Mouse (Mus musculus) embryonic facial prominence, embryonic 12.5 days (tissue): ENCODE results near the gene Plac8. TPM values are rescaled to one million over a fixed set of nuclear protein-coding genes. Genes with fewer than 3 reads are reported as not detected.
A peak's percentile ranks its signal among the peaks of the same experiment; 100 is the strongest.

ENCODE experiments used
- ATAC-seq: fragments of 200-750 bp; cut with Nextera tagmentation; 2 replicates; pipeline ENCODE4 v1.8.0; 2017; ENCODE audit not compliant: insufficient number of reproducible peaks, insufficient read depth, low FRiP score, low TSS enrichment
- H3K27ac ChIP-seq: fragments of 300-500 bp; sonication (generic); 2 replicates; pipeline ENCODE4 v1.5.1; 2016; ENCODE audit warnings: mild to moderate bottlenecking
- H3K27me3 ChIP-seq: fragments of 300-500 bp; sonication (generic); 2 replicates; pipeline ENCODE4 v1.6.1; 2016; ENCODE audit warnings: mild to moderate bottlenecking, moderate library complexity
- H3K36me3 ChIP-seq: fragments of 300-500 bp; sonication (generic); 2 replicates; pipeline ENCODE4 v1.6.1; 2016; ENCODE audit warnings: mild to moderate bottlenecking
- H3K4me1 ChIP-seq: fragments of 300-500 bp; sonication (generic); 2 replicates; pipeline ENCODE4 v1.6.1; 2016
- H3K4me2 ChIP-seq: fragments of 300-500 bp; sonication (generic); replicated peaks from 2 replicates; pipeline ENCODE4 v1.6.1; 2016; ENCODE audit warnings: mild to moderate bottlenecking, moderate library complexity
- H3K4me3 ChIP-seq: fragments of 300-500 bp; sonication (generic); 2 replicates; pipeline ENCODE4 v1.5.1; 2016; ENCODE audit warnings: mild to moderate bottlenecking
- H3K9ac ChIP-seq: fragments of 300-500 bp; sonication (generic); 2 replicates; pipeline ENCODE4 v1.6.1; 2016; ENCODE audit warnings: mild to moderate bottlenecking, moderate library complexity
- H3K9me3 ChIP-seq: fragments of 300-500 bp; sonication (generic); 2 replicates; pipeline ENCODE4 v1.6.1; 2016; ENCODE audit warnings: mild to moderate bottlenecking, moderate library complexity
- WGBS: fragments of 180-500 bp; shearing (Covaris S2); methylation state at CpG from one replicate; pipeline ENCODE4 v1.1.7; 2016; 5-methylcytosine and 5-hydroxymethylcytosine counted together
- polyA plus RNA-seq: library from polyadenylated mRNA; unstranded; fragments of >200 nt; fragmentation: Nextera tagmentation; extraction: Ambion mirVana; gene quantifications from 2 replicates; pipeline ENCODE4 v1.2.1, GENCODE M21; 2016

The Plac8 gene
- 3.4 and 3.6 TPM in 2 replicates for polyA plus RNA-seq

- Histone ChIP-seq H3K27me3 (no peaks in the 10 kb centered on the region), H3K4me3 (no peak within 1 kb of the TSS), H3K9me3 (no peaks in the 10 kb centered on the region), H3K9ac (no peak within 1 kb of the TSS), H3K4me1 (no peaks in the 10 kb centered on the region; the same call in 1 of the 2 replicates), H3K36me3 (no peaks in the 10 kb centered on the region), H3K27ac (no peak within 1 kb of the TSS), H3K4me2 (no peak within 1 kb of the TSS)
- no peak for ATAC-seq
- 37% methylated on average over 7 of the region's 7 CpGs for WGBS
Measured at GRCm38 (mm10) chr5:100572069-100572468, at the start of gene Plac8. TSS of gene Plac8 (minus strand) at chr5:100572245.

- Histone ChIP-seq H3K9me3 (no peaks in the 10 kb centered on the region), H3K27ac (no peak overlapping the region), H3K36me3 (no peaks in the 10 kb centered on the region), H3K27me3 (no peaks in the 10 kb centered on the region), H3K4me2 (no peak overlapping the region), H3K4me3 (no peak overlapping the region), H3K4me1 (no peaks in the 10 kb centered on the region; the same call in 1 of the 2 replicates), H3K9ac (no peak overlapping the region)
- WGBS, result 58% methylated on average over 9 of the region's 9 CpGs
- ATAC-seq, result no peak
Measured at GRCm38 (mm10) chr5:100620952-100621351, 48.9 kb upstream of the Plac8 start.

GRCm38 (mm10) chr5:100619586-100620275 lies 47.7 kb upstream of the Plac8 start:
- Histone ChIP-seq H3K4me3 (no peak overlapping the region), H3K9me3 (no peaks in the 10 kb centered on the region), H3K9ac (no peak overlapping the region), H3K4me1 (no peaks in the 10 kb centered on the region; the same call in 1 of the 2 replicates), H3K4me2 (no peak overlapping the region), H3K36me3 (no peaks in the 10 kb centered on the region), H3K27ac (no peak overlapping the region), H3K27me3 (no peaks in the 10 kb centered on the region)
- no peak for ATAC-seq
- 87% methylated on average over 15 of the region's 15 CpGs for WGBS

GRCm38 (mm10) chr5:100613896-100614768 lies 42.1 kb upstream of the Plac8 start:
- Histone ChIP-seq H3K4me3 (no peak overlapping the region), H3K4me1 (no peaks in the 10 kb centered on the region), H3K9ac (no peak overlapping the region), H3K27ac (no peak overlapping the region), H3K27me3 (no peaks in the 10 kb centered on the region), H3K9me3 (no peaks in the 10 kb centered on the region), H3K4me2 (no peak overlapping the region), H3K36me3 (no peaks in the 10 kb centered on the region)
- ATAC-seq, result no peak
- 88% methylated on average over 17 of the region's 17 CpGs for WGBS

GRCm38 (mm10) chr5:100607868-100608267 lies 35.8 kb upstream of the Plac8 start:
- Histone ChIP-seq H3K4me2 (no peak overlapping the region), H3K27ac (no peak overlapping the region), H3K4me1 (0 out of 2 replicates have a peak, but pooled peaks cover 2% of the 10 kb centered on the region), H3K27me3 (no peaks in the 10 kb centered on the region), H3K9ac (no peak overlapping the region), H3K4me3 (no peak overlapping the region), H3K36me3 (no peaks in the 10 kb centered on the region), H3K9me3 (no peaks in the 10 kb centered on the region)
- 91% methylated on average over 9 of the region's 9 CpGs for WGBS
- ATAC-seq, result no peak

- 72% methylated on average over 4 of the region's 4 CpGs for WGBS
- no peak overlapping the region for H3K4me2 ChIP-seq
- H3K9ac ChIP-seq, result no peak overlapping the region
- H3K4me3 ChIP-seq, result no peak overlapping the region
- H3K27ac ChIP-seq, result no peak overlapping the region
- H3K36me3 ChIP-seq, result no peaks in the 10 kb centered on the region
- H3K4me1 ChIP-seq, result 0 out of 2 replicates have a peak, but pooled peaks cover 2% of the 10 kb centered on the region
- no peak for ATAC-seq
- no peaks in the 10 kb centered on the region for H3K9me3 ChIP-seq
- H3K27me3 ChIP-seq, result no peaks in the 10 kb centered on the region
Measured at GRCm38 (mm10) chr5:100607090-100607762, 35.2 kb upstream of the Plac8 start.

- Histone ChIP-seq H3K4me2 (no peak overlapping the region), H3K9me3 (no peaks in the 10 kb centered on the region), H3K27ac (peak overlapping the region; percentile 47; the same call in 1 of the 2 replicates), H3K36me3 (no peaks in the 10 kb centered on the region), H3K9ac (no peak overlapping the region), H3K4me3 (no peak overlapping the region), H3K27me3 (no peaks in the 10 kb centered on the region), H3K4me1 (0 out of 2 replicates have a peak, but pooled peaks cover 2% of the 10 kb centered on the region)
- WGBS, result 47% methylated on average over 9 of the region's 9 CpGs
- no peak for ATAC-seq
Measured at GRCm38 (mm10) chr5:100605828-100606229, 33.8 kb upstream of the Plac8 start.

- H3K9me3 ChIP-seq, result no peaks in the 10 kb centered on the region
- no peak overlapping the region for H3K4me2 ChIP-seq
- H3K9ac ChIP-seq, result no peak overlapping the region
- no peak overlapping the region for H3K4me3 ChIP-seq
- no peak for ATAC-seq
- H3K4me1 ChIP-seq, result 0 out of 2 replicates have a peak, but pooled peaks cover 2% of the 10 kb centered on the region
- H3K27me3 ChIP-seq, result no peaks in the 10 kb centered on the region
- H3K36me3 ChIP-seq, result no peaks in the 10 kb centered on the region
- WGBS, result 76% methylated on average over 4 of the region's 4 CpGs
- H3K27ac ChIP-seq, result no peak overlapping the region
Measured at GRCm38 (mm10) chr5:100604061-100604460, 32.0 kb upstream of the Plac8 start.

- WGBS, result 89% methylated on average over 2 of the region's 2 CpGs
- Histone ChIP-seq H3K4me1 (0 out of 2 replicates have a peak, but pooled peaks cover 2% of the 10 kb centered on the region), H3K4me3 (no peak overlapping the region), H3K36me3 (no peaks in the 10 kb centered on the region), H3K27me3 (no peaks in the 10 kb centered on the region), H3K27ac (no peak overlapping the region), H3K4me2 (no peak overlapping the region), H3K9ac (no peak overlapping the region), H3K9me3 (no peaks in the 10 kb centered on the region)
- no peak for ATAC-seq
Measured at GRCm38 (mm10) chr5:100601864-100602263, 29.8 kb upstream of the Plac8 start.

GRCm38 (mm10) chr5:100598961-100599463 lies 27.0 kb upstream of the Plac8 start:
- H3K4me2 ChIP-seq, result no peak overlapping the region
- no peak overlapping the region for H3K4me3 ChIP-seq
- H3K27ac ChIP-seq, result no peak overlapping the region
- H3K27me3 ChIP-seq, result no peaks in the 10 kb centered on the region
- no peaks in the 10 kb centered on the region for H3K36me3 ChIP-seq
- H3K9ac ChIP-seq, result no peak overlapping the region
- H3K4me1 ChIP-seq, result no peaks in the 10 kb centered on the region
- no peak for ATAC-seq
- WGBS, result 92% methylated on average over 9 of the region's 9 CpGs
- H3K9me3 ChIP-seq, result no peaks in the 10 kb centered on the region

GRCm38 (mm10) chr5:100597886-100598485 lies 25.9 kb upstream of the Plac8 start:
- H3K9me3 ChIP-seq, result no peaks in the 10 kb centered on the region
- H3K27me3 ChIP-seq, result no peaks in the 10 kb centered on the region
- H3K4me2 ChIP-seq, result no peak overlapping the region
- H3K9ac ChIP-seq, result no peak overlapping the region
- ATAC-seq, result no peak
- H3K27ac ChIP-seq, result no peak overlapping the region
- H3K4me1 ChIP-seq, result no peaks in the 10 kb centered on the region
- WGBS, result 64% methylated on average over 11 of the region's 11 CpGs
- H3K36me3 ChIP-seq, result no peaks in the 10 kb centered on the region
- H3K4me3 ChIP-seq, result no peak overlapping the region
